Mouse (Mus musculus) liver, adult (tissue): ENCODE results near the gene Ccdc54.

Source experiments
- GATA4 ChIP-seq: IDR thresholded peaks from 2 replicates; pipeline ENCODE4 v1.6.1; 2014; ENCODE audit warnings: mild to moderate bottlenecking, low read length; ENCODE audit not compliant: insufficient replicate concordance

Gene Ccdc54

DNA sequence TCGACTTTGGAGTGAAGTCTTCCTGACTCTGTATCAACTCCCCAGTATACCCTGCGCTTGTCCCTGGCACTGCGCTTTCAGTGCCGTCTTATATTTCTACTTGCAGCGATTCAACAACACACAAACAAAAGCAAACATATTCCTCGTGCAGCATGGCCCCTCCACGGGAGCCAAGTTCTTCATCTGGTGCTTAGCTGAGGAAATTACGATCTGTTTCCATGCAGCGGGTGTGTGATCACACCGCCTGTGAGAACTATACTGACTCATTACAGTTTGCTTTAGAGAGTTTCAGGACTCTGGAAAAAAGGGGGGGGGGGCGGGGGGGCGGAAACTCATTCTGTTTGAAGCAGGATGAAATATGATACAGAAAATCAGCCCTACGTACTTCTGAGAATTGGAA, 18.4 kb downstream of the Ccdc54 start:
- TF ChIP-seq GATA4 = no peak

- no peak for TF ChIP-seq GATA4
Measured at GRCm38 (mm10) chr16:50559163-50559771, 31.7 kb downstream of the Ccdc54 start.

DNA sequence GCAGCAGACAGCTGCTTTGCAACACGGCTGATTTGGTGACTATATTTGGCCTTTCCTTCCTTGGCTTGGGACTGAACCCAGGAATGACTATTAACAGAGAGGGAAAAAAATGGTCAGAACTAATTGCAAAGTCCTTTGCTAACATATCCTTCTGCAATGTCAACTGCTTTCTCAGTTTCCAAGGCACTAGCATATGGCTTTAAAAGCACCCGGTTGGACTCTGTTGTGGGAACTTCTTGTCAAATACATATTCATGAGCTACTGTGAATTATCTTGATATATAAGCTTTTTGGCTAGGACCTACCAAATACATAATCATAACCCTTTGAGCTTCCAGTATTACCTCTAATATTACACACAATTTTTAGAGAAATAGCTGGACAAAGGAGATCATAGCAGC, 37.1 kb downstream of the Ccdc54 start:
- no peak for TF ChIP-seq GATA4

DNA sequence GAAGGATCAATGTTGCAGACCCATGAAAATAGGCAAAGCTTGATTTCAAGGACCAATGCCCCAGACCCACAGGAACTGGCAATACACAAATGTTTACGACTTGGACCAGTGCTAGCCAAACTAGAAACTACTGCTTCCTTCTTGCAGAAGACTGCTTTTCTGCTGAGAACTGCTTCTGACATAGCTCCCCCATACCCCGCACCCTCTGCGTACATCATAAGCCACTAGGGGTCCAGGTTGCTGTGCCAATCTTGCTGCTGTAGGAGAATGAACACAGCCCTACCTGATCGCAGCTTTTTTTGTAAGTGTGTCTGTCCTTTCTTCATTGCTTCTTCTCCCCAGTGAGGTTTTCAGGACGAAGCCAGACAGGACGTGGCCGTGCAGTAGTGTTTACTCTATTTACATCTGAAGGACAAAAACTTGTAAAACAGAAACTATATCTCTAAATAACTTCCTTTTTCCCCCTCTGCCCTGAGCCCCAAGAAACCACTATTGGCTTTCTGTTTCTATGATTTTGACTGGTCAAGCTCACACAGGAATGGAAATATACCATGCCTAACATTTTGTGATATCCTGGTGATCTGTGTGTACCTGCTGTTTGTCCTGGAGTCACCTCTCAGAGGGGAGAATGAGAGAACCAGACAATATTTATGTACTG, 39.0 kb downstream of the Ccdc54 start:
- no peak for TF ChIP-seq GATA4

DNA sequence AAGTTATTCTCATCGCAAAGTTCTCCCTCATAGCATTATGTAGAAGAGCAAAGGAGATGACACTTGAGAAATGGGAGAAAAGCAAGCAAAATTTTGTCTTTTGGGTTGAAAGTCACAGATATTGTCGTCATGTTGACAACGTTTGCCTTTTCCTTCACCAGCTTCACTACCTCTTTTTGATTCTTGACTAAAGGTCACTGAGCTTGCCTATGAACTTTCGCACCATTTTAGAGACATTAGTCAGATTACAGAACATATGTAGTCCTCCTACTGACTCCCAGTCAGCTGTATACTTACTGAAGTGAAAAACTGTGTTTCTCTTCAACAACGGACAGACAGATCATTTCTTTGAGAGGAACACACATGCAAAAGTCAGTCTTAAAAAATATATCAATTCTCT, 40.0 kb downstream of the Ccdc54 start:
- no peak for TF ChIP-seq GATA4

DNA sequence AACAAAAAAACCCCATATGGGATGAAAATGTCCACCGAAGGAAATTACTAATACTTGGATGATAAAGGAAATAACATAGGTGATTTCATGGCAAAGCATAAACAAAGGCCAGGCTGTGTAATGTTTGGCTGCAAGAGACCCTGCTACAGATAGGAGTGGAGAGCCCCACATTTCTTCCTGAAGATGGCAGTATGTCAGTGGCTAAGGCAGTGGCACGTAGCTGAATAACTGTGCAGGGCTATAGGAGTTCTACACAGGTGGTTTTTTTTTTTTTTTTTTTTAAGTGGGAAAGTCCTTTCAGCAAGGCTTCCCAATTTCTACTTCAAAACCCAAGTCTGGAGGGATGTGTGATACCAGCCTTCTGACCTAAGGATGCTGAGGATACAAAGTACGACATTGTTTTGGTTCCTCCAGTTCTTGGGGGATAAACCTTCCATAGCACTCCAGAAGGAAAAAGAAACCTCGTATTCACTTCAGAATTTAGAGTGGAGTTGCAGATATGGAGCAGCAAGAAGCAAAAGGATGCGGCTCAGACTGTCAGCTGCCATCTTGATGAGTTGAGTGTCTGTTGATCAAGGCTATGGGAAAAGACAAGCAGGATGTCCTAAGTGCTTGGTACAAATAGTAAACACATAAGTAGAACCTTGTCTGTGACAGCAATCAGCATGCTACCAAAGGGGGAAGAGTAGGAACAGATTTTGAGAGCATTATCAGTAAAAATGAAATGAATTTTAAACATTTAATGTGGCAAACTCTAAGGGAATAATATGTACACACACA, 48.2 kb downstream of the Ccdc54 start:
- TF ChIP-seq GATA4 = no peak
